Mouse (Mus musculus): ENCODE measurements around the gene Cd300lf. TPM values are rescaled to one million over a fixed set of nuclear protein-coding genes. Genes with fewer than 3 reads are reported as not detected.
A peak's percentile ranks its signal among the peaks of the same experiment; 100 is the strongest.

Cd300lf gene
- total RNA-seq, 4 experiments from 2014 or later = 0.95 to 1.9 (median 1.4) TPM

DNA sequence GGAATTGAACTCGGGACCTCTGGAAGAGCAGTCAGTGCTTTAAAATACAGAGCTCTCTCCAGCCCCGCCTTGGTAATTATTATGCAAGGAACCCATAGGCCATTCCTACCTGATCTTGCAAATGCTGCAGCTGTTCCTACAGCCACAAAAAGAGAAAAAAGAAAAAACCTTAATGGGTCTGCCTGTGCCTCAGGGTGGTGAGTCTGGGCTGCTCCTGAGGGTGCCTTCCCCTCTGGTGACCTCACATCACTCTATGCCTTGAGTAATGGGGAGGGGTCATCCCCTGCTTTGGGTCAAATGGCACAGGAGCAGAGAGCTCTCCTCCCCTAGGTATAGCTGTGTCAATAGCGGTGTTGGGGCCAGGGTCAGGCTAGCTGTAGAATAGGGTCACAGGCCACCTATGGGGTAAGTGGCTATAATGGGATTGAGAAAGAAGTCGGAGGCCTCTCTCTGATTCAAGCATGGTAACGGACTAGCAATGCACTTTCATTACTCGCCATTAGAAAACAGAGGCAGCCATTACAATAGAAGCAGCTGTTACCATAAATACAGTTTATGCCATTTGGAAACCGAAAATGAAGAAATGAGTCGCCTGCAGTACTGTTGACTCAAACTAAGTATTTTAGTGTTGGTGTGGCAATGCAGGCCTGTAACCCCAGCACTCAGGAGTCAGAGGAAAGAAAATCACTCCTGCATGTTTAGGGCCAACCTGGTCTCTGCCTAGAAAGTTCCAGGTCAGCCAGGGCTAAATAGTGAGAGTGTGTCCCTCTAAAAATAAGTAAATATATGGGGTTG lies 28.8 kb downstream of the Cd300lf start:
- no peak for DNase-seq

DNA sequence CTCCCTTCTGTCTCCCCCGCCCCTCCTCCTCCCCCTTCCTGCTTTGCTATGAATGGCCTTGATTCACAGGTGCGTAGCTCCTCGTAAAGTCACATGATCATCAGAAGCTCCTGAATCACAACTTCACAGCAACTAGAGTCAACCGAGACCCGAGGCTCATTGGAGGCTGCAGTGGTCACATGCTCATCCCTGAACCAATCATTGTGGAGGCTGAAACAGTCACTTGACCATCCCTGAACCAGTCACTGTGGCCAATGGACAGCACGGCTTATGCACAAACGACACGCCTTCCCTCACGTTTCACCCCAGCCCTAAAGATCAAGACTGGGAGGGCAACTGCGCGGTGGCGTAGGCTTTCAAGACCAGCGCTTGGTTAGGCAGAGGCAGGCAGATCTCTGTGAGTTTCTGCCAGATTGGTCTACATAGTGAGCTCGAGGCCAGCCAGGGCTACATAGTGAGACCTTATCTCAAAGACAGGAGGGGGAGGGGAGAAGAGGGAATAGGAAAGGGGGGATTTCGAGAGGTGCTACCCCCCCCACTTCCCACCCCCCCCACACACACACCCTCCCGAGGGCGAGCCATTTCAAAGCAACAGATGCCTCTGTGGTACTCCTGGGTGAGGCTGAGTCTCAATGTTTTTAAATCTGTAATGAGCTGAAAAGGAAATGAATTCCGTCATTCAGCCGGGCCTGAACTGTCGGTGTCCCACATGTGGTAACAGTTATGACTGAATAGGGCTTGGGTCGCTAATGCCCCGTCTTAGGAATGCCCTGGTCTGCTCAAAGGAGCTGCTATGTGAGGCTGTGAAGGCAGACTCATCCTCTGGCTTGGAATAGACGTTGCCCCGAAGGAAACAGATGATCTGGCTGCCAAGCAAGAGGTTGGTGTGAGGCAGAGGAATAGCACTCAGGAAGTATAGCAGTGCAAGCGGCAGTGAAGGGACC lies 30.1 kb downstream of the Cd300lf start:
- DNase-seq = no peak

DNA sequence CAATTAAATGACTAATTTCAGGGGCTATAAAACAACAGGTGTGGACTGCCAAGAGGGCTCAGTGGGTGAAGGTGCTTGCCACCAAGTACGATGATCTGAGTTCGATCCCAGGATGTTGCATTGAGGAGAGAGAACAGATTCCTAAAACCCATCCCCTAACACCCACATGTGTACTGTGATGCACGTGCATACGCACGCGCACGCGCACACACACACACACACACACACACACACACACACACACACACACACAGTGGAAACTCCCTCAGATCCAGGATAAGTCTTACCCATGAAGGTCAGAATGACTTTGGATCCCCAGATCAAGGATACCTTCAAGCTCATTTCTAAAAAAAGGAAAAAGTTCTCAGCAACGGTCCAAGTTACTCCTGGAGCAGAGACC lies 31.7 kb downstream of the Cd300lf start:
- DNase-seq = no peak

DNA sequence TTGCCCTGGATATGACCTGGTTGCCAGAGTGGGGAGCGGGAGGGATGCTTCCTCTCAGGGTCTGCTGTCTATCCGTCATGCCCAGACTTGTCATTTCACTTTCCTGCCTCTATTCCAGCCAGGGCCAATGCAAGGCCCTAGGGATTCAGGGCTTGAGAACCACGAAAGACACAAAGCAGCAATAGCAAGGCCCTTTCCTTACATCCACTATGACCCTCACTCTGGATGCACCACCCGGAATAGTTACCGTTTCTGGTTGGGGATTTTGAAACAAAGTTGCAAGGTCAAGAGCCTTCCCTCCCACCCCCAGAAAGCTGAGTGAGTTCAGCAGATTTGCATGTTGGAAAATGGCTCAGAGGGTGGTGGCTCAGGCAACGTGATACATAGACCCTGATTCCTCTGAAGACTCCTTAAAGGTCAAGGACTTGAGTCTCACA lies 32.2 kb downstream of the Cd300lf start:
- DNase-seq = no peak

DNA sequence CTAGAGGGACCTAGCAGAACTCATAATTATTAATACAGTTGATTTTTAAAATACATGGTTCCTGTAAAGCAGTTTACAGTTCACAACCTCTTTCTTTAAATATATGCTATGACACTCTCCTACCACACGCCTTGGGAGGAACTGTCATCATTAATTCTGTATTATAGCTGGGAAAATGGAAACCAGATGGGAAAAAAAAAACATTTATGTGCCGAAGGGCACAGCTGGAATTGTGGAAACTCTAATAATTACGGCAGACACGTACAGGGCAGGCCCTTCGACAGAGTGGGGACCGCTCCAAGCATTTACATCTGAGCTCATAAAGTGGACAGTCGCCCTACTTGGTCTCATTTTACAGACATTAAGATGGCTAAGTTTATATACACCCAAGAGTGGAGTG lies 33.1 kb downstream of the Cd300lf start:
- DNase-seq = no peak

DNA sequence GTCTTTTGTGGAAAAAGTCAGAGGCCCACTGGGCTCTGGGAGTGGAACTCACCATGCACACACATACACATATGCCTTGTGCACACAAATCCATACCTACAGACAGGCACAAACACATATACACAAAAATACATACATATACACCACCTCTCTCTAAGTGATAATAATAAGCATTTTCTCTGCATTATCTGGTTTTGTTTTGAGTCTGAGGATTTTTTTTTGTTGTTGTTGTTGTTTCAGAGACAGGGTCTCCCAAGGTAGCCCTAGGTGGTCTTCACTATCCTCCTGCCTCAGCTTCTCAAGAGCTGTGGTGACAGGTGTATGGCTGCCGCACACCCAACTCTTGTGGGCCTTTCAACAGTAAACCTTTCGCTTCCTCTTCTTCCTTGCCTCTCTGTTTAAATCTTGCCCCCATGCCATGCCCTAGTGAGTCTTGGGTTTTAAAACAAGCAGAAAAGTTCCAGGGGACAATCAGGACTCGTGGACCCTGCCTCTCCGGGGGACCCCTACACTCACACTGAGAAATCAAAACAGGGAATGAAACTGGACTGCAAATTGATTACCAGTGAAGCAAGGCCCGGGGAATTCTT lies 33.7 kb downstream of the Cd300lf start:
- no peak for DNase-seq

DNA sequence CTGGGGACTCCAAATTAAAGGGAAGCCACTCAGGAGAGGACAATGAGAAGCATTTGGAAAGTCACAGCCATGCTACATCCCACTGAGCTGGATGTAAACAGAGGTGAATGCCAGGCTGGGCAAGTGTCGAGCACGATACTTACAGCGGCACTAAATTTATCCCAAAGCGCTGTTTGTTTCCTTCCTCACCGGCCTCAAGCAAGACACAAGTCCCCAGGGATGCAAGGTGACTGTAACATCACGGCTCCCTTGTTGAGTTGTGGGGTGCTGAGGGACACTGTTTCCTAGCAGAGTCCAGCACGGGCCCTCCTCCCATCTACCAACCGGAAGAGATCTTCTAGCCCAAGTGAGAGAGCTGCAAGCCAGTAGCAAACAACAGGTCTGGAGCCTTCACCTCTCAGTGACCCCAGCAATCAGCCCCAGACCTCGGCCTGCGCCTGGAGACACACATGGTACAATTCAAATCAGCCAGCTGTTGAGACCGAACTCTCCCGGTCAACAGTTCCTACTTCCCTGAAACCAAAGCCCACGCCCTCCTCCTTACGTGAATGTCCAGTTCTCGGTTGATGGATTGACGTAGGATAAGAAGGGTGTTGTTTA lies 34.5 kb downstream of the Cd300lf start:
- no peak for DNase-seq

DNA sequence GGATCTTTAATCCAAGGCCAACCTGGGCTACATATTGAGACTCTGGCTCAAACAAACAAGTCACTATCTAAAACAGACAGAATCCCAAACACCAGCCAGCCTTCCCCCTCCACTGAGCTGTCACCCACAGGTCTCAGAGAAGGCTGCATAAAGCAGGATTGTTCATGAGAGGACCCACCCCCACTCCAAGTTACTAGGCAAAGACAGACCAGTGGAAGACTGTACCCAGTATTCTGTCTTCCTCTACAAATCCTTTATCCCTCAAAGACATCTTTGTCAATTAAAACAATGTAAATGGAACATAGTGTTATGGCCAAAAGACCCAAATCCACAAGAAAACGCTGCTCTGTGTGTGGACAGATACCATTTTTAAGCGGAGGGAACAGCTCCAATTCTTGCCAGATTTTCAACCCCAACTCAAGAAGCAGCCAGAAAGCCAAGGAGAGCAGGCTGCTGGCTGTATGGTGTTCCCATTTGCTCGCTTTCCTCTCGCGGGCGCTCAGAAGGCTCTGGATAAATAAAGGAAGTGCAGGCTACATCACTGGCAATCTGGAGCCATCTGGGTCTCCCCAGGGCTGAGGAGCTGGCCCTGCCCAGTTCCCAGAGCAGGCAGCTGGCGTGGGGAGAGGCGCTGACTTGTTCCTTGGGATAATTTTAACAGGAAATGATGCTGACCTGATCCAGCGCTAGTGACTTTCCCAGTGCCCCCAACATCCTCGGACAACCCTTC lies 35.4 kb downstream of the Cd300lf start:
- DNase-seq = no peak

DNA sequence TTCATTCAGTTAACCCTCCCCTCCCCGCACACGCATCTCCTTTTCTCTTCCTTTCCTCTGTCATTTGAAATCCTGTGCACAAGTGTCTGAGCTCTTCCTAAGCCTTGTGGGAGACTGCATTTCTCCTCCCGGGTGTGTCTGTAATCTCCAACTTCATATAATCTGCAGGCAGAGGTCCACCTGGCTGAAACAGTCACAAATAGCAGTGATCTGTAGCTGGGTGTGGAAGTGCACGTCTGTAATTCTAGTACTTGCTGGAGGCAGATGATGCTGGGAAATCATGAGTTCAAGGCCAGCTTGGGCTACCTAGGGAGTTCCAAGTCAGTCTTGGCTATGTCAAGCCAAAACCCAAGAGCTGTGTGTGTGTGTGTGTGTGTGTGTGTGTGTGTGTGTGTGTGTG lies 41.7 kb downstream of the Cd300lf start:
- DNase-seq = no peak

DNA sequence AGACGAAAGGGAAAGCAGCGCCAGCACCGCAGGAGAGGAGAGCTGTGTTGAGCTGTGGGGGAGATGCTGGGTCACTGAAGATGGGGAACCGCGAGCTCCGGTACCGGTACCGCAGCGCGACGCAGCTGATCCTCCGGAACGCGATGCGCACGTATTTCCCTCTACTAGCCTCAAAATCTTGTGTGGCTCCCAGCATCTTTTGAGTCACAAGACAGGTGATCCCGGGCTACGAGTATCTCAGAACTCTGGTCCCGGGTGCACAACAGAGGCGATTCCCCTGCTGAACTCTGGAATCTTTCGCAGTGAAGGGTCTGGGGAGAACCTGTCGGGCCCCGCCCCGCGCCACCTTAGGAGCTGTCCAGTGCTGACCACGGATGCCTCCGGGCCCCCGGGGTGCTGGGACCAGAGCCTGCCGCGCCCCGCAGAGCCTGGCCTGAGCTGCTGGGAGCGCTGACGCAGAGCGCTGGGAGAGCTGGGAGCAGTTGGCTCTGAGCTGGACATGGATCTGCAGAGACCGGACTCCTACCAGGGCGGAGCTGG lies 42.4 kb downstream of the Cd300lf start, which contains the start of gene Rab37:
Gene Rab37 (plus strand): TSS at position 70 of the 540 bp plus-strand sequence.
- no peak for DNase-seq

DNA sequence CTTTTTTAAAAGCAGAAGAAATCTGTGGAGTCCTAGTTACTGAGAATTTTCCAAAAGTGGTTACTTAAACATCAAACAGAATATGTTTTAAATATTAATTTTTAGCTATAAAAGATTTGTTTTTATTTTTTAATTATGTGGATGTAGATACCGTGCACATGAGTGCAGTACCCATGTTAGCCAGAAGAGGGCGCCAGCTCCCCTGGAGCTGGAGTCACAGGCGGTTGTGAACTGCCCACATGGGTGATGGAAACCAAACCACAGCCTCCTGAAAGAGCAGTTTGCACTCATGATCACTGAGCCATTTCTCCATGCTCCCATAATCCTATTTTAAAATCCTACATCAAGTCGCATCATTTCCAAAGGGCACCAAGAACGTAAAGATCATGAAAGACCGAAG lies 43.9 kb downstream of the Cd300lf start:
- no peak for DNase-seq

DNA sequence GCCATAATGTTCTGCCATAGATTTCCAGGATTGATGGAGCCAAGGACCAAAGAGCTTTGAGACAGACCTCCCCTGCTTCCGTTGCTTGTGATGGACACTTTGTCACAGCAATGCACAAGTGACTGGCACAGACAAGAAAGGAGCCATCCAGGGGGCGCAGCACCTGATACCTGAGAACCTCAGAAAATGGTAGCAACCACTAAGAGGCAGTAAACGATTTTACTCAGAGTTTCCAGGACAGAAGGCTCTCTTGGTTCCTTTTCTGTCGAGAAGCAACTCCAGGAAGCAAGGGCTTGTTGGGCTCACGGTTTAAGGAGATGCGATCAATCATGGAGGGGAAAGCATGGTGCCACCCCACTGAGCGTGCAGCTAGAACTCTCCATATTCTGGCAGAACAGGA lies 47.6 kb downstream of the Cd300lf start:
- DNase-seq = no peak

DNA sequence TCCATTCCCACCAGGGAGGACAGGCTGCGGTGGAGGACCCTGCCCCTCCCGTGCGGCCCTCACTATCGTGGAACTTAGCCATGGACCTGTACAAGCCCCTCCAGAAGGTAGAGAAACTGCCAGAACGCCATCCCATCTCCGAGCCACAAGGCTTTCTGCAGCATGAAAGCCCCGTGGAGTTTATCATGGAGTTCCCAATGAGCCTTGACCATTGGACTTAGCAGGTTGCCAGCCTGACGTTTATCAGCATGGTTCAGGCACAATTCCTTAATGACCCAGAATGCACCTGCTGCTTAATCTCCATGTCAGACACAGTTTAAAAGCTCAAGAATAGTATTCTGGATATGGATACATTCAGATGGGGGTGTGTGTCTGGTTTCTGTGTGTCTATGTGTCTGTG lies 48.7 kb downstream of the Cd300lf start:
- DNase-seq = no peak

DNA sequence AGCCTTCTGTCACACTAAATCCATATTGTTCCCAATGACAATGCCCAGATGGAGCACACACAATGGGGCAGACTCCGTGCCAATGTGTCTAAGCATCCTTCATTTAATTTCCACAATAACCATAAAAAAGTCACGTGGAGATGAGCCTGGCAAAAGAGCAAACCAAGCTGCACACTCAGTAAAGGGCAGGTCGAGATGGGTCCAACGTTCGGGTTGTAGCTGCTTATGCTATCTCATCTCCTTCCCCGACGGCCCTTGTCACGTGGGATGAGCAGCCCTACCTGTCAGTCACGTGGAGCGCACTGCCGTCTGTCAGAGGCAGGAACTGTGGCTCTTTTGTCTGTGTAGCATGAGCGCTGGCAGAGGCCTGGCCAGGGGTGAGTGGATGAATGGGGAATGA lies 49.2 kb downstream of the Cd300lf start:
- DNase-seq = no peak

DNA sequence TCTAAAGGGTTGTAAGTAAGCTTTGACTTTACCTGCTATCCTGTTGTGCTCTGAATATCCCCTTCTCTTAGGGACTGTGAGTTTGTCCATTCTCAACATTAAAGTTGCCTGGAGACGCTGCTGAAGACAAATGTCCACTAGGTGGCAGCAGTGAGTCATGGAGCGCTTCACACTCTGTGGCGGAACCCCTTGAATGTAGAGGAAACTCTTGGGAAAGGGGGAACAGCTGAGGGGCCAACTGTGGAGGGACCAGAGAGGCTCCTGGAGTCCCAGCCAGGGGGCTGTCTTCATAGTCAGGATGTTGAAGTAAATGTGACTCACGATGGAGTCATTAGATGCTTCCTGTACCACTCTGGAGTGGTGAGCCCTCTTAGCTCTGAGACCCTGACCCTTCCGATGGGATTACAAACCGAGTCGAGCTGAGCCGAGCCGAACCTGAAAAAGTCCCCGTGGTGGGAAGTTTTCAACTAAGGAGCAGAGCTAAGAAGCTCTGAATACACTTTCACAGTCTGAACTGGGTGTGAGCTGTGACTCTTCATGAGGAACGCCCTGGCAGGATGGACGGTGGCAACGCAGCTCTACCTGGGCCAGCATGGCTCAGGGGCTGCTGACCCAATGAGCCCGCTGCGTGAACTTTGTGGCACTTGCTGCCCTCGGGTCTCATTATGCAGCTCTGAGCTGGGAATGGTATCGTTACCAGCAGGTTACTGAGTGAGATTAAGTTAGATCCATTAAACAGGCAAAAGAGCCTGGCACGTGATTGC lies 50.2 kb downstream of the Cd300lf start:
- peak; percentile 28 for DNase-seq

DNA sequence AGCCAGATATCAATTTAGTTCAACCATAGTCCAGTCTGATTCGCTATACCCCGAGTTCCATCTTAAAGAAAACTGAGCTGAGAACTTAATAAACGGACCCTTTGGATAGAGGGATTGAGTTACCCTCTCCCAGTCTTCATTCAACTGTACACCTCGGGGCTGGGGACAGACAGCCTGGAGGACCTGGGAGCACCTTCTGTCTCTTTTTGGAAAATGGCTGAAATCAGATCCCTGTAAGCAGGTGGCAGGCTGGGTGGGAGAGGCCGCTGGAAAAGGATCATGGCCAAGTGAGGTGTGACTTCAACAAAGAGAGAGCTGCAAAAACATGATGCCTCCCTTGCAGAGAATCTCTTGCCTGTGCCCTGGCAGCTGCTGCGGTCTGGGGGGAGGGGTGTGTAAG lies 51.6 kb downstream of the Cd300lf start:
- DNase-seq = no peak

DNA sequence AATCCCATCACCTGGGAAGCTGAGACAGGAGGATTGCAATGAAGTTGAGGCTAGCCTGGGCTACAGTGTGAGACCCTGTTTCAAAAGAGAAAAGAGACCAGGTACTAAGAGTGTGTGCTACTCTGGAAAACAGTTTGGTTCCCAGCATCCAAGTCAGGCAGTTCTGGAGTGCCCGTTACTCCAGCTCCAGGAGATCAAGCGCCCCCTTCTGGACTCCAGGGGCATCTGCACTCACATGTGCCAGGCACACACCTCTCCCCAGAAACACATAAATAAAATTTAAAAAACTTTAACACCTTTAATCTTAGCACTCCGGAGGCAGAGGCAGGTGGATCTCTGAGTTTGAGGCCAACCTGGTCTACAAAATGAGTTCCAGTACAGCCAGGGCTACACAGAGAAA lies 52.4 kb downstream of the Cd300lf start:
- DNase-seq = no peak

DNA sequence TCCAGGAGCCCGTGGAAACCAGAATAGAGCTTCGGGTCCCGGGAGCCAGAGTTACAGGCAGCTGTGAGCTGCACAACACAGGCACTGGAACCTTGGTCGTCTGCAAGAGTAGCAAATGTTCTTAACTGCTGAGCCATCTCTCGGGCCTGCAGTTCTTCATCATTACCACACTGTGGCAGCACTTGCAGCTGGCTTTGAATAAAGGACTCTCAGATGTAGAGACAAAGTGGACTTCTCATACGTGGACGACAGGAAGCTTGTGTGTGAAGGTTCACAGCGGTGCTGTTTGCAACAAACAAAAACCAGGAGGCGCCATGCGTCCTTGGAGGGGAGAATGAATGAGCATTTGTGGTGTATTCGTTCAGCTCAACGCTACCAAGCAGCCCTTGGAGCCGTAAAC lies 52.9 kb downstream of the Cd300lf start:
- DNase-seq = peak; percentile 21

DNA sequence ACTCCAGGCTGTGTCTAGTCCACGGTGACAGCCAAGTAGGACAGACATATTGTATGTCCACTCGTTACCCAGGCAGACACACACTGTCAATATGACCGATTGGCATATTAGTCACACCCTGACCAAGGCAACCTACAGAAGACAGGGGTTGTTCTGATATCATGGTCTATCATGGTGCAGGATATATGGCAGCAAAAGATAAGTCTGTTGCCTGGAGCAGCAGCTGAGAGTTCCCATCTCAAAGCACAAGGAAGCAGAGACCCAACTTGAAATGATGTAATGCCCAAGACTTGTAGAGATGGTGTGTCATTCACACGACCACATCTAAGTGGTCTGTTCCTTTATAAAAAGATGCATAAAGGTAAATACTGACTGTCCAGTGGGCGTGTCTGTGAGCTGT lies 55.1 kb downstream of the Cd300lf start:
- no peak for DNase-seq

DNA sequence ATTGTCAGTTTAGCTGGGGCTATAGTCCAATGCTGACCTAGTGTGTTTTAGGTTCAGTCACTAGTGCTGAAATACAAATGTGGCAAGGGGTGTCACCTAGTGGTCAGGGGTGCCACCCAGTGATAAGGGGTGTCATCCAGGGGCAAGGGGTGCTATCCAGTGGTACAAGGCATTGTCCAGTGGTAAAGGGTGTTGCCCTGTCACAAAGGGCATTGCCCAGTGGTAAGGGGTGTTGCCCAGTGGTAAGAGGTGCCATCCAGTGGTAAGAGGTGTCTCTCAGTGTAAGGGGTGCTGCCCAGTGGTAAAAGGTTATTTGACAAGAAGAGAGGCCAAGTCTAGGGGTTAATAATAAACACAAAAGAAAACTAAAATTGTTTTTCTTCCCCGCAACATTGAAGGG lies 56.4 kb downstream of the Cd300lf start:
- no peak for DNase-seq

DNA sequence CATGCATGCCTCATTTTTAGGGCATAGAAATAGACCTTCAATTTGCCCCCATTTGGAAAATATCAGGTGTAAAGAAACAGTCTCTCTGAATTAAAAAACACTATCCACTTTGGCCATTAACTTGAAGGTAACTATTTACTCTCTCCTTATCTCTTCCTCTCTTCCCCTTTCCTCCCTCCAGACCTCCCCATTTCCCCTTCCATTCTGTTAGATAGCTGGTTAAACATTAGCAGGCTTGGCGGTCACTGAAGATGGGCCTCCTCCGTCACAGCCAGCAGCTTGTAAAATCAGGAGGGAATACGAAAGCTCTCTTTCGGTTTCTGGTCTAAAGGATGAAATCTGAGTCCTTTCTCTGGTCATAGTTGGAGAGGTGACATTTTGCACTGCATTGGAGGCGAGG lies 57.9 kb downstream of the Cd300lf start:
- DNase-seq = no peak

Data from adrenal gland, adult 8-10 months (tissue).